Mouse (Mus musculus) gastrocnemius, postnatal 36 days (tissue): ENCODE data around the gene Tnfsf8. TPM values are rescaled to one million over a fixed set of nuclear protein-coding genes. Genes with fewer than 3 reads are reported as not detected.

Experiments
- DNase-seq, 2 experiments: peaks; one replicate each; pipeline ENCODE4 v3.0.0; 2022
- intact Hi-C: fragments of 180-260 bp; cut with DNase I; formaldehyde crosslinking; loops from one replicate; pipeline ENCODE4 v1.15.1; 2025
- long read RNA-seq, 2 experiments: library from polyadenylated mRNA; stranded (forward); transcript quantifications; one replicate each; pipeline ENCODE4 v2.0.0; 2021
- total RNA-seq, 2 experiments: library from RNA; stranded (reverse); gene quantifications; 2 replicates each; pipeline ENCODE4 v1.2.3; 2021

The Tnfsf8 gene
- not detected for total RNA-seq
- long read RNA-seq, experiment 1: 0 reads
- long read RNA-seq, experiment 2: 0 reads

- intact Hi-C loops: no loop called here
- no peak for DNase-seq
These were observed at the start of gene Tnfsf8 for GRCm38 (mm10) chr4:63860688-63861540. Tnfsf8 (minus strand) TSS chr4:63861347.

GRCm38 (mm10) chr4:63908511-63908910 lies 47.4 kb upstream of the Tnfsf8 start:
- no peak for DNase-seq
- intact Hi-C loops: no loop called here

GRCm38 (mm10) chr4:63907473-63907872 lies 46.3 kb upstream of the Tnfsf8 start:
- intact Hi-C loops: no loop called here
- no peak for DNase-seq

- intact Hi-C loops: no loop called here
These were observed 44.9 kb upstream of the Tnfsf8 start for GRCm38 (mm10) chr4:63906050-63906449.

GRCm38 (mm10) chr4:63899081-63899523 lies 38.0 kb upstream of the Tnfsf8 start:
- no peak for DNase-seq
- intact Hi-C loops: no loop called here

More at GRCm38 (mm10) chr4:63906050-63906449, 44.9 kb upstream of the Tnfsf8 start:
- no peak for DNase-seq

- intact Hi-C loops: no loop called here
- DNase-seq: no peak
These were observed 36.0 kb upstream of the Tnfsf8 start for GRCm38 (mm10) chr4:63897152-63897551.

GRCm38 (mm10) chr4:63886156-63886555 lies 25.0 kb upstream of the Tnfsf8 start:
- intact Hi-C loops: no loop called here
- no peak for DNase-seq

- no peak for DNase-seq
- intact Hi-C loops: no loop called here
These were observed 15.6 kb upstream of the Tnfsf8 start for GRCm38 (mm10) chr4:63876720-63877119.

- intact Hi-C loops: no loop called here
- DNase-seq: no peak
These were observed 14.3 kb upstream of the Tnfsf8 start for GRCm38 (mm10) chr4:63875480-63875879.

- DNase-seq: no peak
- intact Hi-C loops: no loop called here
These were observed 9.5 kb upstream of the Tnfsf8 start for GRCm38 (mm10) chr4:63870678-63871077.

- no peak for DNase-seq
- intact Hi-C loops: no loop called here
These were observed 7.6 kb upstream of the Tnfsf8 start for GRCm38 (mm10) chr4:63868770-63869169.

- intact Hi-C loops: no loop called here
These were observed 1.8 kb upstream of the Tnfsf8 start for GRCm38 (mm10) chr4:63862953-63863352.

GRCm38 (mm10) chr4:63862092-63862697 lies 1.0 kb upstream of the Tnfsf8 start:
- intact Hi-C loops: no loop called here
- DNase-seq: no peak

More at GRCm38 (mm10) chr4:63862953-63863352, 1.8 kb upstream of the Tnfsf8 start:
- no peak for DNase-seq

- DNase-seq: no peak
- intact Hi-C loops: no loop called here
These were observed 911 bp downstream of the Tnfsf8 start for GRCm38 (mm10) chr4:63860236-63860635.

GRCm38 (mm10) chr4:63859785-63860203 lies 1.4 kb downstream of the Tnfsf8 start:
- intact Hi-C loops: no loop called here
- no peak for DNase-seq

- intact Hi-C loops: no loop called here
- no peak for DNase-seq
These were observed 2.4 kb downstream of the Tnfsf8 start for GRCm38 (mm10) chr4:63858646-63859224.

GRCm38 (mm10) chr4:63856764-63857163 lies 4.4 kb downstream of the Tnfsf8 start:
- DNase-seq: no peak
- intact Hi-C loops: no loop called here

- no peak for DNase-seq
- intact Hi-C loops: no loop called here
These were observed 7.3 kb downstream of the Tnfsf8 start for GRCm38 (mm10) chr4:63853782-63854386.

- no peak for DNase-seq
- intact Hi-C loops: no loop called here
These were observed 11.1 kb downstream of the Tnfsf8 start for GRCm38 (mm10) chr4:63850082-63850481.

GRCm38 (mm10) chr4:63846881-63847597 lies 14.1 kb downstream of the Tnfsf8 start:
- intact Hi-C loops: no loop called here
- DNase-seq: no peak
